Mouse (Mus musculus) left cerebral cortex, adult 11 months (tissue): Measurements from ENCODE around the gene Ppm1g.
"Not testable (repeated sequence)": the region's sequence is repeated elsewhere in the genome, so short reads cannot be mapped to it uniquely, and the experiment has no call there.

ENCODE experiments used
- DNase-seq: peaks from one replicate; pipeline ENCODE4 v3.0.0; 2022; ENCODE audit warnings: low spot score

Ppm1g gene

DNA sequence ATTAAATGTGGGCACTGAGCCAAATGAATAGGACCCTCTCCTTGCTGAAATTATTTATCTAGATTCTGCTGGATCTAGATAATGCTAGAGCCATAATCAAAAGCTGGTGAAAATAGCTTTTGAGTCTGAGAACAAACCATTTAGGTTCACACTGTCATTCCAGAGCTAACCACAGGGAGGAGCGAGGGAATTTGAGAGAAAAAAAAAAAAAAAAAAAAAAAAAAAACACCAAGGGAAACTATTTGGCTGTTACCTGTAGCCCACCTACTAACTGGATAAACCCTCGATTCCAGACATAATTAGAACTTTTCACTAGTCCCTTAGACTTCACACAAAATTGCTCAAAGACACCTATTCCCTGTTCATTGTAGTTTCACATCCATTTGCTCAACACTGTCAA lies 1.4 kb downstream of the Ppm1g start:
- DNase-seq = no peak

DNA sequence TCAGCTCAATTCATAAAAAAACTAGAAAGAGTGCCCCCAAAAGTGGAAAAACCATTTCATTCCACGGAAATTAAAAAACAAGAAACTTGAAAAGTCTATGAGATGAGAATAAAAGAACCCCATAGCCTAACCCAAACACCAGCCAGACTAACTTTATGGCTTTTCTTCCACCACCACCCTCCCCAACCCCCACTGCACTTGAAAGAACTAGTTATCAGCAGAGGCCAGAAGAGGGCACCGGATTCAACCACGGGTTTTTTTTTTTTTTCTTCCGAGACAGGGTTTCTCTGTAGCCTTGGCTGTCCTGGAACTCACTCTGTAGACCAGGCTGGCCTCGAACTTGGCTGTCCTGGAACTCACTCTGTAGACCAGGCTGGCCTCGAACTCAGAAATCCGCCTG lies 2.2 kb downstream of the Ppm1g start:
- DNase-seq = no peak

DNA sequence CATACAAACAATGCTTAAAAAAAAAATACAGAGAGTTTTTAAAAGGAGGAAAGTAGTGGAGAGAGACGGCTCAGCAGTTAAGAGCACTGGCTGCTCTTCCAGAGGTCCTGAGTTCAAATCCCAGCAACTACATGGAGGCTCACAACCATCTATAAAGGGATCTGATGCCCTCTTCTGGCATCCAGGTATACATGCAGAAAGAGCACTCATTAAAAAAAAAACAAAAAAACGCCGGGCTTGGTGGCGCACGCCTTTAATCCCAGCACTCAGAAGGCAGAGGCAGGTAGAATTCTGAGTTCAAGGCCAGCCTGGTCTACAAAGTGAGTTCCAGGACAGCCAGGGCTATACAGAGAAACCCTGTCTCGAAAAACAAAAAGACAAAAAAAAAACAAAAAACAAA lies 3.9 kb downstream of the Ppm1g start:
- not testable (repeated sequence) for DNase-seq

DNA sequence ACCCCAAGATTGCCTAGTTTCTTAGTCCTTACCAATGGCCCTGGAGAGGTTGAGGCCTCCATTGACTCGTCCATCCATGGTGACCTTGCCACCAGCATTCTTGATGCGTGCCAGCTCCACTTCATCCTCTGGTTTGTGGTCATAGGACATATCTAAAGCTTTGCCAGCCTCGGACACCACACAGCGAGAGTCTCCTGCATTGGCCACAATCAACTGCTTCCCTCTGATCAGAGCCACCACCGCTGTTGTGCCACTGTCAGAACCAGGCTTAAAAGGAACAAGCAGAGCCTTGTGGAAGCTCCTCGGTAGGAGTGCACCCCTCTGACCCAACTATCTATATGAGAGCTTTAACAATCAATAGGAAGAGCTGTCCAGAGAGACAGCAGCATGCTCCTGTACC lies 16.1 kb downstream of the Ppm1g start:
- DNase-seq = no peak

DNA sequence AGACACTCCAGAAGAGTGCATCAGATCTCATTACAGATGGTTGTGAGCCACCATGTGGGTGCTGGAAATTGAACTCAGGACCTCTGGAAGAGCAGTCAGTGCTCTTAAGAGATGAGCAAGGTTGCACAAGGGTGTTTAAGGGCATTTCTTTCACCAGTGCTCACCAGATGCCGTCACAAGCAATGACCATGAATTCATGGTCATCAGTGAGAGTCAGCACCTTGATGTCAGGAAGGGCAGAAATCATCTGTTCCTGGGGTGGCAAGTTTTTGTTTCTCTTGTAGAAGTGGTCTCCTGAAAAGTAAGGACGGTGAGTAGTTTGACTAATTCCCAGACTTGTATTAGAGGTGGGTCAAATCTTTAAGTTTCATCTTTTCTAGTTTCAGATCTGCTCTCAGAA lies 16.6 kb downstream of the Ppm1g start:
- DNase-seq = no peak

DNA sequence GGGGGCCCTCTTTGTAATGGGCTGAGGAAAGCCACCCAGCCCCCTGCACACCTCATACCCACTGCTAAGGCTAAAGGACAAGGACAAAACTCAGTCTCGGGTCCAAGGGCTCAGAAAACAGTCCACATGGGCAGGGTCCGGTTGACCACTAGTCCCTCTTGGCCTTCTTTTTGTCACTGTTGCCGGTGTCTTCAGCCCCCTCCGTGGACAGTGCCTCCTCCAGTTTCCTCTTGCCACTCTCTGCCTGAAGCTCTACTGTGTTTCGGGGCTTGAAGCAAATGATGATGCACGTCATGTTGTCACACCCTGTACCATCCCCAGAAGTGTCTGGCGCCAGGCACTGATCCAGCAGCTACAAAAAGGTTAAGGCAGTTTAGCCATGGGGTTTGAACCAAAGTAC lies 17.6 kb downstream of the Ppm1g start:
- DNase-seq = no peak

DNA sequence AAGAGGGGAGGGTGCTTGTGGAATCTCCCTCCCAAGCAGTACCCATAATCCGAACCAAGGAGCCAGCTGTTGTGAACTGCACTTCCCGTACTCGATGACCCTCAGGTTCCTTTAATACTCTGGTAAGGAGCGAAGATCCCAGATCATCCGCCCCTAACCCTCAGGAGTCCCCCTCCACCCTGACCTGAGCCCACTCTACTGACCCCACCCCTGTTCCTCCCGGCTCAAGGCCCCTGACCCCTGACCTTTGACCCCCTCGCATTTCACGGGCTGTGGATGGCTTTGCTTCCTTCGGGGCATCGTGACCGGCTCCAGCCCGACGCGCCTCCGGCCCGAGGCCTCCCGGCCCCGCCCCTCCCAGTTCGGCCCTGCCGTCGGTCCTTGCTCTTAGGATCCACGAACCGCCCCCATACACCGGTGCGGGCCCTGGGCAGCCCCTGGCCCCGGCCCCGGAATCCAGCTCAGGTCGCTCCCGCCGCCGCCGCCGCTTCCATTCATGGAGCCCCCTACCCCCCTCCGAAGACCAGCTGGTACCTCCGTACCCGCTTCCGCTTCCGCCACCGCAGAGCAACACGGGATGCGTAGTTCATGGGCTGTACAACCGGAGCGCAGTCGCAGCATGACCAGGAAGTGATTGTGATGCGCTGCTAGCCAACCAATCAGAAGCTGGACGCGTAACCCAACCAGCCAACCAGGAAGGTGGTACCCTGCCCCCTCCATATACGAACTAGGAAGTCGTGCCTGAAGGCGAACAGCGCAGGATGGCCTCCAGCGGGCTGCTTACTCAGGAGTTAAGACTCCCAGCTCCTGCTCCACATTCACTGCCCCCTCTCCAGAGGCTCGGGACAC lies 18.5 kb downstream of the Ppm1g start, which contains the start of gene Zfp513:
Zfp513 (minus strand) TSS at position 562 of the 849 bp plus-strand sequence.
- peak; percentile 98 for DNase-seq

DNA sequence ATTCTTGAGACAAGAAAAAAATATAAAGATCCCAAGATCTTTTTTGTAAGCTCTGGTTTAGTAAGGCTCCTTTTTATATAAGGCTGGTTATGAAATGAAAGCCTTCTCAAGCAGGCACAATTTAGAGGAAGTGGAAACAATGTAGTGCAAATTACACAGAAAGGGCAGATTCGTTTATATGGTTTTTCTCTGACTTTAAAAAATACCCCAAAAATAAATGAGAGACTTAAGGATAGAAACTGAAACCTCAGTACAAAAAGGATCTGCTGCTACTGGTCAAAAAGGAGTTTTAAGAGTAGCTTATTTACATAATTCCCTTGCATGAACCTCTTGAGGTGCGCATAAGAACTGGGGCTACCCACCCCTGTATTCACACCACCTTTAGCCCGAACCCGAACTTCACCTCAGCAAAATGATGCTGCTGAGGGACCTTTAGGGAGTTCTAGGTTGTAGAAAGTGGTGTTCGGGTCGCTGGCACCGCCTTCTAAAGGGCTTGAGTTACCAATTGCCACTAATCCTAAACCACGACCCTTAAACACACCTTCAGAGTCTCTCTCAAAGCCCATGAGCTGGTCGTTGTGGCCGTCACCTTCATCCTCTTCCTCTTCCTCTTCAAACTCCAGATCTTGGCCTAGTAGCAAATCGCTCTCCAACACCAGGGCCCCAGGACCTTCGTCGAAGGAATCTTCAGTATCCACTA lies 19.3 kb downstream of the Ppm1g start:
- DNase-seq = no peak

DNA sequence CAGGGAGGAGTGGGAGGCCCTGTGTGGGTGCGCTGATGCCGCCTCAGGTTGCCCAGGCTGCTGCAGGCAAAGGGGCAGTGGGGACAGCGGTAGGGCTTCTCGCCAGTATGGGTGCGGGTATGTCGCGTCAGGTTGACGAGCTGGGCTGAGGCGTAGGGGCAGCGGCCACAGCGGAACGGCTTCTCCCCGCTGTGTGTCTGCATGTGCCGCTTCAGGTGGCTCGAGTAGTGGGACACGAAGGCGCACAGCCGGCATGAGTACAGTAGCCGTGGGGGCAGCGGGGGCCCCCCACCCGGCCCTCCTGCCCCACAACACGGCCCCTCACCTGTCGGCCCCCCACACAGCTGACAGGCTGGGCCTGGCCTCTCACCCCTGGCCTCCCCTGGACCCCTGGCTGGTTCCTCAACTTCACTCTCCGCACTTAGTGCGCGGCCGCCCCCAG lies 20.1 kb downstream of the Ppm1g start:
- DNase-seq = no peak

DNA sequence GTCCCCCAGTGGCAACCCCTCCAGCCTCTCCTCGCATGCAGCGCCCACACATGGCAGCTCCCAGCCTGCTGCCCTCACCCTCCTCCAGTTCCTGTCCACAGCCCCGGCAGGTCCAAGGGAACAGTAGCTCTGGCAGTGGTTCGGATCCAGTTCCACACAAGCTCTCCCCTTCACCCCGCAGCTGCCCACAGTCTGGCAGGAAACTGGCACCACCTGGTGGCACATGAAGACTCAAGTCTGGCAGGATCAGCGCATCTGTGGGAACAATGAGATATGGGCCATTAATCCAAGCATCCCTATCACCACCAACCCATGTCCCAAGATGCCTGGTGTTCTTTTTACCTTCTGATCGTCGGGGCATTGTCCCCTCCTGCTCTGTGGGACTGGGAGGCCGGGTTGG lies 20.6 kb downstream of the Ppm1g start:
- no peak for DNase-seq

DNA sequence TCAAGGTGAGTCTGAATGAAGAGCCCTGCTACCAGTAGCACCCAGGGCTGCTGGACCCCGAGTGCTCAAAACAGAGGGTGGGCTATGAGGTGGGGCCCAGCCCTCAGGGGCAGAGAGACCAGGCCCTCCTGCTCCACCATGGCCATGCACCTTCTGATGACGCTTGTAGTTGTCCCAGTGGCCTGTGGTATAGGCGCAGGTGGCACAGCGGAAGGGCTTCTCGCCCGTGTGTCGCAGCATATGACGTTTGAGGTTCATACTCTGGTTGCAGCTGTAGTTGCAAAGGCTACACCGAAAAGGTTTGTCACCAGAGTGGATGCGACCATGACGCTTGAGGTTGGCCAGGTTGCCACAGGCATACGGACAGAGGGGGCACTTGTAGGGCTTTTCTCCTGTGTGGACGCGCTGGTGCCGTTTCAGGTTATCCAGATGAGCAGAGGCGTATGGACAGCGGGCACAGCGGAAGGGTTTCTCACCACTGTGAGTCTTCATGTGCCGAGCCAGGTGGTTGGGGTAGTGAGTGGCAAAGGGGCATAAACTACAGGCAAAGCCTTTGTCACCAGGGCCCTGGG lies 21.1 kb downstream of the Ppm1g start:
- DNase-seq = no peak

DNA sequence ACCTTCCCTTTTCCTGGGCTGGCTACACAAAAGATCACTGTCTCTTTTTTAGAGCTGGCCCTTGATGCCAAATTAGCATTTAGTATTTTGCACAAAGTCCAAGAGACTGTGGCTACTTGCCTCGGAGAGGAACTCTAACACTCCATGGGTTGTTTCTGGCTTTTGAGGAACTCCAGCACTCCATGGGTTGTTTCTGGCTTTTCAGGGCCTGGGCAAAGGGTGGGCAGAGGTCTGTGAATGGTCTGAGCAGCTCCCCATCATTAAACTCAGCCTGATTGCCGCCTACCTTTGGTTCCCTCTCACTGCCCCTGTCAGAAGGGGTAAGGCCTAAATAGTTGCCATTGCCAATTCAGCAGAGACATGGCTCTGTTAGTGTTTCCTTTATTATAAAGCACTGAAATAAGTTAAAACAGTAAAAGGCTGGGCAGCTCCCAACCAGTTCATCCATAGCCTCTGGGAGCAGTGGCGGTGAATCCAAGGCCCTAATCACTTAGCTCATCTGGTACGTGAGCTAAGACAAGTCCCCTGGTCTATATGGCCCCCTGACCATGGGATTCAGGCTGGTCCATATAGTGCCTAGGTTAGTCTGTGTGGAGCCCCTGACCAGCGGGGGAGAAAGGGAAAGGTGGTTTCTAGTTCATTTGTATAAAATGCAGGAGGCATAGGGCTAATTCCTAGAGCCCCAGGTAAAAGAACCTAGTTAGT lies 21.7 kb downstream of the Ppm1g start:
- DNase-seq = no peak

DNA sequence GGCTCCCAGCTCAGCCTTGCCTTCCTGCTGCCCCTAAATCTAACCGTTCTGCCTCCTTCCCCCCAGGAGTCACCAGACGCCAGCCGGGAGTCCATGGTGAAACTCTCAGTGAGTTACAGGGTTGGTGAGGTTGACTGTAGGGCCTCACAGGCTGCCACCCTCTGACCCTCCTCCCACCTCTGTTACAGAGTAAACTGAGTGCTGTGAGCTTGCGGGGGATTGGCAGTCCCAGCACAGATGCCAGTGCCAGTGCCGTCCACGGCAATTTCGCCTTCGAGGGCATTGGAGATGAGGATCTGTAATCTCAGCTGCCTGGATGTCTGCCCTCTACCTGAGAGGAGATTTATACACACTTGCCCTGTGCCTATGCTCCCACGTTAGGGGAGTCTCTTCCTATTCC lies 22.3 kb downstream of the Ppm1g start:
- DNase-seq = no peak

DNA sequence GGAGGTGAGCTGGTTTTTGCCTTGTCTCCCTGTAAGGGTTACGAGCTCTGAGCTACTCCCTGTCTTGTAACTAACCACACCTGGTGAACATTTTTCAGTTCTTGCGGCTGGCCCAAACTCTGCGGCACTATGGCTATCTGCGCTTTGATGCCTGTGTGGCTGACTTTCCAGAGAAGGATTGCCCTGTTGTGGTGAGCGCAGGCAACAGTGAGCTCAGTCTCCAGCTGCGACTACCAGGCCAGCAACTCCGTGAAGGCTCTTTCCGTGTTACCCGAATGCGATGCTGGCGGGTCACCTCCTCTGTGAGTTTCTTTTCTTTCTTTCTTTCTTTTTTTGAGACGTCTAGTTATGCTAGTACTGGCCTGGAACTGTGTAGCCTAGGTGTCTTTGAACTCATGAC lies 23.4 kb downstream of the Ppm1g start:
- DNase-seq = no peak

DNA sequence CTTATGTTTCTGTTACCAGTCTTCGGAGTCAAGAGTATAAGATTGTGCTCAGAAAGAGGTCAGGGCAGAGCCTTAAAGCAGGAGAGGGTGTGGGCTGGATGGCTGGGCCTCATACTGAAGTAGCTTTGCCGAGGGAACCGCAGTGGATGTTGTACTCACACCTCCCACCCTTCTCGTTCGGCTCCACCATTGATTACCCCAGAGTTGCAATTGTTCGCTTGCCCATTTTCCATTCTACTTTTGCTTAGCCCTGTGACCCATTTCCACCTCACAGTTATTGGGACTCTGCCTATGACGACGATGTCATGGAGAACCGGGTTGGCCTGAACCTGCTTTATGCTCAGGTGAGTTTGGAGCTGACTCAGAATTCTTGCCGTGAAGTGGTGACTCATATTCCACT lies 24.3 kb downstream of the Ppm1g start:
- no peak for DNase-seq

DNA sequence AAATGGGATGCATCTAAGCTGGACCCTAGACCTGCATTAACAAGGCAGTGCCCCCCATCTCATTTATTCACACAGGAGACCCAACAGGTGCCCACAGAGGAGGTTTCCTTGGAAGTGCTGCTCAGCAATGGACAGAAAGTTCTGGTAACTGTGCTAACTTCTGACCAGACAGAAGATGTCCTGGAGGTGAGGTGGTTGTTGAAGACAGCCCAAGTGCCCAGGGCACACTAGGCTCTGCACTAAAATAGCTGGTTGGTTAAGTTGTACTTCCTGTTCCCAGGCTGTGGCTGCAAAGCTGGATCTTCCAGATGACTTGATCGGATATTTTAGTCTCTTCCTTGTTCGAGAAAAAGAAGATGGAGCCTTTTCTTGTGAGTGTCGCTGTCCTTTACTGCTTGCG lies 24.8 kb downstream of the Ppm1g start:
- no peak for DNase-seq

DNA sequence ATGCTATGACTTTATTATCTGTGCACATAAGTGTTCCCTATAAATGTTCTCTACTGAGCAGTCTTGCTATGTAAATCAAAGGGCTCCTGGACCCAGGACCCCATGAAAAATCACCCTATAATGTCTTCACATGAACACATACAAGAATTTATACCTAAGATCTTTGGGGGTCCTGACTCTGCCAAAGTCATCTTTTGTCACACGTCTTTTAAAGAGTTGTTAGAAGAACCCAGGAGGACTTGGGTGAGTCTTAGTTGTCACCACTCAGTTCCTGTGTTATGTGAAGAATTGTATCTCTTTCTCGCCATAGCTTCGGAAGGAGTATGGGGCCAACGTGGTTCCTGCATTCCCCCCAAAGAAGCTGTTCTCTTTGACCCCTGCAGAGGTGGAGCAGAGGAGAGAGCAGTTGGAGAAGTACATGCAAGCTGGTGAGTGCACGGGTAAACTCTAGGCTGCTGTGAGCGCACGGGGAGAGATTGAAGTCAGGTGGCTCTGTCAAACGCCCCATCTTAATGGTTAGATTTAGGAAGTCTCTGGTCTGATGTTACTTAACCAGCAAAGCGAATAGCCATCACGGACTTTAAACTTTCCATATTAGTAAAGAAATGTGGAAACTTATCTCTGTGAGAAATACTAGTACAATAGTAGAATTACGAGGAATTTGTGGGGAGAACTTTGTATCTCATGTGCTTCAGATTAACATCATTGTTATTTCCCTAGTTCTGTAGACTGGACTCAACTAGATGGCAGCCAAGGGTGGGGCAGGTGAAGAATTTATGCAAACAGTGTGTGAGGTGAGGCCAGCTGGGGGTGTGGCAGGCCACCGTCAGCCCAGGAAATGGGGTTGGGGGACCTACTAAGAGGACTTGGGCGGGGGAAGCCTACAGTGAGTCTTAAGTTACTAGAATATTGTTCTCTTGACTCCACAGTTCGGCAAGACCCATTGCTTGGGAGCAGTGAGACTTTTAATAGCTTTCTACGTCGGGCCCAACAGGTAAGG lies 25.7 kb downstream of the Ppm1g start:
- no peak for DNase-seq

DNA sequence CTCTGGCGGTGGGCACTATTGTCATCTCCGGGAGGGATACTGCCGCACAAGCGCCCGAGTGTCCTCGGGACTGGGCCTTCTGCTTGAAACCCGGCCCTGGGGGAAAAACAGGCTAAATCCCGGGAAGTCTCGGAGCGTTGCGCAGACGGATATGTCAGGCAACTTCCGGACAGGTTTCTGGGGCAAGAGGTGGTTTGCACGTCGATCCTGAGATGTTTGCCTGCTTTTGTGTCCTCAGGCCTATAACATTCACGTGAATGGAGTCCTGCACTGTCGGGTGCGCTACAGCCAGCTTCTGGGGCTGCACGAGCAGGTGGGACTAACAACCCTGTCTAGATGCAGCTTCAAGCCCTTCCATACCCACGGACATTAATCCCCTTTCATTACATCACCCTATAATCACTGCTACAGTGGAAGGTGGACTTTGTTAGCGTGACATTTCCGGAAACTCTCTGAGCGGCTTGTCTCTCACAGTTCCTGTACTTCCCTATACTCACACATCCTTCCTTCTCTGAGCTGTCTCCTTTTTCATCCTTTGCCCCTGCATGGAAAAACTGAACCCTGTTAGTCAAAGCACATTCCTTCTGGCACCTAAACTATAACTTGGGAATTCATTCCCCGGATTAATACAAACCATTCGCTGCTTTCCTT lies 26.7 kb downstream of the Ppm1g start:
- no peak for DNase-seq

DNA sequence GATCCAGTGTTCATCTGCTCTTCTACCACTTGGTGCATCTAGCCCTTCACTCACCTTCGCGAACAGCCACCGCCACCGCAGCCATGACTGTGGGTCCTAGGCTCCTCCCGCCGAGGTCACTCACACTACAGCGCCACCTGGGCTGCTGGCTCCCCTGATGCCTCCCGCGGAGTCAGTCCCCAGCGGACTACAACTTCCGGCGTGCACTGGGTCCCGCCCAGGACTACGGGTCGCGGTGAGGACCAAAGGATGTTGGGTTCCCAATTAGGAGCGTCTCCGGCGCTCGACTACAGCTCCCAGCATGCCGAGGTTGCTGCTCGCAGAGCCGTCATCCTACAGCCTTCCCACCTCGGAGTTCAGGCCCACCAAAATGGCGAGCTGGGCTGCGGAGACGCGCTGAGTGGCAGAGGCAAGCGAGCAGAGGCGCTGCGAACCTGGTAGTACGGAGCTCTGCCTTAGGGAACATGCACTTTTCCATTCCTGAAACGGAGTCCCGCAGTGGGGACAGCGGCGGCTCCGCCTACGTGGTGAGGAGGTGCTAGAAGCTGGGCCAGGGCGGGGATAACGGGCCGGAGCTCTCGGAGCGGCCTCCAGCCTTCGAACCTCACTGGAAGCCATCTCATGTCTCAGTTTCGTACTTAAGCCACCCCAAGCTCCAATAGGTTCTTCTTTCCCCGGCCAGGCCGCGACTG lies 27.4 kb downstream of the Ppm1g start, which contains the start of the genes Snx17 and Eif2b4:
Snx17 (plus strand) TSS at position 289 of the 692 bp plus-strand sequence.
Eif2b4 (minus strand) TSS at position 492 of the 692 bp plus-strand sequence.
- peak; percentile 98 for DNase-seq
